Mouse (Mus musculus): Measurements from ENCODE around the gene Ghitm. TPM values are rescaled to one million over a fixed set of nuclear protein-coding genes. Genes with fewer than 3 reads are reported as not detected.

The Ghitm gene
- polyA plus RNA-seq, 1 experiment from 2014 or later = 317 TPM

DNA sequence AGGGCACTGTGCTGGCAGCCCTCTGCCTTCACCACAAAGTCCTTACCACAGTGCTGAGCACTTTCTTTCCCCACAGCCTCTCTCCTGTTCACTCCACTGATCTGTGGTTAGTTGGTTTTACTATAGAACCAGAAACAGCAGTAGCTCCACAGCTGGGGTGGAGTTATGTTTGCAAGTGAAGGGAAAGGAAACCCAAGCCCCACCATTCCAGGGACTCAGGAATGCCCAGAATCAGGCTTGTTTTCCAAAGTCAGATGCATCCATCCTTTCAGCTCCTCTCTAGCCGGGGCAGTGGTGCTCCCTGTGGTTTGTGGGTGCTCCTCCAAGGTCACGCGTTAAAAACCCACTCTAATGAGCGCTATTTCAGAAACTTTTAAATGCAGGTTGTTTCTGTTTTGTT is 39.5 kb downstream of the Ghitm start:
- WGBS (ENCODE audit: insufficient replicate concordance) = 67% methylated on average over 4 of the region's 4 CpGs
- Histone ChIP-seq H3K4me3 (ENCODE audit: low read depth, low read length) (no peak overlapping the region), H3K27me3 (ENCODE audit: control insufficient read depth, insufficient read depth, low read length) (peaks cover 36% of the 10 kb centered on the region), H3K27ac (ENCODE audit: low read depth, low read length) (no peak overlapping the region), H3K4me1 (ENCODE audit: control insufficient read depth, insufficient read depth, low read length) (no peaks in the 10 kb centered on the region), H3K9ac (ENCODE audit: low read depth, low read length) (no peak overlapping the region), H3K36me3 (ENCODE audit: control insufficient read depth, insufficient read depth, low read length) (no peaks in the 10 kb centered on the region), H3K4me2 (no peak overlapping the region), H3K9me3 (replicated peaks; ENCODE audit: control insufficient read depth, low read length) (no peaks in the 10 kb centered on the region)
- no peak for ATAC-seq (replicated peaks; ENCODE audit: insufficient number of reproducible peaks, low FRiP score, low TSS enrichment)

DNA sequence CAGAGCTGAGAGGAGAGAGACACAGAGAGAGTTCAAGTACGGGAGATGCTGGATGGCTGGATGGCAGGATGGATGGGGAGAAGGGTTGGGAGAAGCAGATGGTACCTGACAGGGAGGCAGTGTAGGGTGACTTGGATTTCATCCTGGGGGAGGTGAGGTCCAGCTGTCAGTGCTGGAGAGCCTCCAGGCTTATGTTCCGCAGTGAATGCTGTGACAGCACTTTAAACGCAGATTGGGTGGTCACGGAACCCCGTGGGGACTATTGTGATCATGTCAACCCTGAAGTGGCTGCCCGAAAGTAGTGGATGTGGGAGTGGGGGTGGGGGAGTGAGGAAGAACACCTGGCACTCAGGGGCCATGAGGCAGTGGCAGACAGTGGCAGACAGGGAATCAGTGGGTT is 40.6 kb downstream of the Ghitm start:
- no peaks in the 10 kb centered on the region for H3K4me1 ChIP-seq (ENCODE audit: control insufficient read depth, insufficient read depth, low read length)
- no peak overlapping the region for H3K9ac ChIP-seq (ENCODE audit: low read depth, low read length)
- ATAC-seq (replicated peaks; ENCODE audit: insufficient number of reproducible peaks, low FRiP score, low TSS enrichment) = no peak
- H3K4me3 ChIP-seq (ENCODE audit: low read depth, low read length) = no peak overlapping the region
- peaks cover 34% of the 10 kb centered on the region for H3K27me3 ChIP-seq (ENCODE audit: control insufficient read depth, insufficient read depth, low read length)
- WGBS (ENCODE audit: insufficient replicate concordance) = 68% methylated on average over 6 of the region's 6 CpGs
- H3K27ac ChIP-seq (ENCODE audit: low read depth, low read length) = no peak overlapping the region
- H3K4me2 ChIP-seq = no peak overlapping the region
- no peaks in the 10 kb centered on the region for H3K9me3 ChIP-seq (replicated peaks; ENCODE audit: control insufficient read depth, low read length)
- no peaks in the 10 kb centered on the region for H3K36me3 ChIP-seq (ENCODE audit: control insufficient read depth, insufficient read depth, low read length)

DNA sequence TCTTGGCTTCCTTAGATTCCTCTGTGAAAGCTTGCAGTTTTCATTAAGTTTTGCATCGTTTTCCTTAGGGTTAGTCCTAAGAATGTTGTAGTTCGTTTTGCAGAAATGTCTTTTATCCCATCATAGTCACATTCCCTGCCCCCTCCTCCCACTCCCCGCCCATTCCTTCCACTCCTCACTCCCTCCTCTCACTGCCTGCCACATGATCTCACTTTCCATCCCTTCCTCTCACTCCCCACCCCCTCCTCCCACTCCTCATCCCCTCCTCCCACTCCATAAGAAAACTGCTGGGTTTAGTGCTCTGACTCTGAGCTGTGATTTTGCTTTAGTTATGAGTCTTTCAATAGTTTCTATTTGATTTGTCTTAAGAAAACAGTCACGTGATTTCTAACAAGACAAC is 51.3 kb downstream of the Ghitm start:
- no peak overlapping the region for H3K9ac ChIP-seq (ENCODE audit: low read depth, low read length)
- 27% methylated on average over 4 of the region's 4 CpGs for WGBS (ENCODE audit: insufficient replicate concordance)
- H3K36me3 ChIP-seq (ENCODE audit: control insufficient read depth, insufficient read depth, low read length) = no peaks in the 10 kb centered on the region
- H3K27ac ChIP-seq (ENCODE audit: low read depth, low read length) = no peak overlapping the region
- H3K4me1 ChIP-seq (ENCODE audit: control insufficient read depth, insufficient read depth, low read length) = no peaks in the 10 kb centered on the region
- H3K27me3 ChIP-seq (ENCODE audit: control insufficient read depth, insufficient read depth, low read length) = no peaks in the 10 kb centered on the region
- no peaks in the 10 kb centered on the region for H3K9me3 ChIP-seq (replicated peaks; ENCODE audit: control insufficient read depth, low read length)
- no peak overlapping the region for H3K4me2 ChIP-seq
- no peak overlapping the region for H3K4me3 ChIP-seq (ENCODE audit: low read depth, low read length)
- ATAC-seq (replicated peaks; ENCODE audit: insufficient number of reproducible peaks, low FRiP score, low TSS enrichment) = no peak

DNA sequence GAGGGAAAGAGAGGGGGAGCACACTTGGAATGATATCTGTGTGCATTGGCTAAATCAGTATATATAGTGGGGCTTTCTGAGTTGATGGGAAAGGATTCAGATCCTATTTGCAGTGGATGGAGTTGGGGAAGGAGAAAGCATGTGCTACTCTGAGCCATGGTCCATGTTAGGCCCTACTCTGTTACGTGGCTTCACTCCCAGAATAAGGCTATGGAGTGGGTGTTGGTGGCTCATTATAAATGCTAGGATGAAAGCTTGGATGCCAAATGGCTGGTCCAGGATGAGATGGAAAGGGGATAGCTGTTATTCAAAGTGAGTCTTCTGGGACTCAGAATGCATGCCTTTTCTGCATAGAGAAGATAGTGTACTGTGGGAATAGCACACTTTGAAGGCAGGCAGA is 54.3 kb downstream of the Ghitm start:
- H3K4me2 ChIP-seq = no peak overlapping the region
- no peaks in the 10 kb centered on the region for H3K4me1 ChIP-seq (ENCODE audit: control insufficient read depth, insufficient read depth, low read length)
- no peak overlapping the region for H3K27ac ChIP-seq (ENCODE audit: low read depth, low read length)
- H3K4me3 ChIP-seq (ENCODE audit: low read depth, low read length) = no peak overlapping the region
- H3K9ac ChIP-seq (ENCODE audit: low read depth, low read length) = no peak overlapping the region
- ATAC-seq (replicated peaks; ENCODE audit: insufficient number of reproducible peaks, low FRiP score, low TSS enrichment) = no peak
- no peaks in the 10 kb centered on the region for H3K27me3 ChIP-seq (ENCODE audit: control insufficient read depth, insufficient read depth, low read length)
- no peaks in the 10 kb centered on the region for H3K36me3 ChIP-seq (ENCODE audit: control insufficient read depth, insufficient read depth, low read length)
- H3K9me3 ChIP-seq (replicated peaks; ENCODE audit: control insufficient read depth, low read length) = no peaks in the 10 kb centered on the region
- WGBS (ENCODE audit: insufficient replicate concordance) = 84% methylated on average over 1 of the region's 1 CpGs

Other genes with a start within 250 kb of the Ghitm start
- gene Ccser2, start 166.5 kb downstream of the Ghitm start, polyA plus RNA-seq (2014; fragmentation: Nextera tagmentation; extraction: Ambion mirVana) = 36.0 and 39.0 TPM in 2 replicates
- not detected in 2 replicates for gene Rgr, start 86.3 kb downstream of the Ghitm start, polyA plus RNA-seq (2014; fragmentation: Nextera tagmentation; extraction: Ambion mirVana)
- not detected in 2 replicates for gene Lrit1, start 80.4 kb downstream of the Ghitm start, polyA plus RNA-seq (2014; fragmentation: Nextera tagmentation; extraction: Ambion mirVana)
- gene Lrit2, start 67.3 kb downstream of the Ghitm start, polyA plus RNA-seq (2014; fragmentation: Nextera tagmentation; extraction: Ambion mirVana) = not detected in 2 replicates
- gene Cdhr1, start 36.9 kb downstream of the Ghitm start, polyA plus RNA-seq (2014; fragmentation: Nextera tagmentation; extraction: Ambion mirVana) = 0.13 and 0.41 TPM in 2 replicates
- gene 2610528A11Rik, start 21.2 kb downstream of the Ghitm start, polyA plus RNA-seq (2014; fragmentation: Nextera tagmentation; extraction: Ambion mirVana) = 1.2 and 1.5 TPM in 2 replicates

Data from heart, embryonic 11.5 days (tissue).